Mouse (Mus musculus) urinary bladder, postnatal 36 days (tissue): Measurements from ENCODE around the gene Rab3ip.

Experiments used
- DNase-seq, 2 experiments: peaks; one replicate each; pipeline ENCODE4 v3.0.0; 2022; ENCODE audit warnings: low spot score in 2 of 2, mixed read lengths in 1 of 2

The Rab3ip gene

GRCm38 (mm10) chr10:116950009-116950769 lies at the start of gene Rab3ip:
Gene Rab3ip (minus strand): TSS chr10:116950769.
- DNase-seq, result peak; percentile 78 to 86

GRCm38 (mm10) chr10:116998716-116999455 lies 48.3 kb upstream of the Rab3ip start:
- DNase-seq, result no peak

DNA sequence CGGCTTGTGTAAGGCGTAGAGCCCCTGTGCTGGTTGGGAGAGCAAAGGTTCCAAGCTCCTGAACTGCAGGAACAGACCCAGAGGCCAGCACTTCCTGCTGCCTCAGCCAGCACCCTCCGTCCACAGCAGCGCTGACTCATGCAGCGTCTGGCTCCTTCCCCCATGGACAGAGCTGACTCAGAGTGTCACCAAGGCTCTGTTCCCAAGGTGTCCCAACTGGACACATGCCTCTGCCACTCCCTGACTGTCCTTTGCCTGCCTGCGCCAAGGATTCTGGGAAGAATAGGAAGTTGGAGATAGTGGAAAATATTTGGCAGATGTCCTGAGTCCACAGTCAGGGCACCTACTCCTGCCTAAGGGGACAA lies 45.6 kb upstream of the Rab3ip start:
- peak; percentile 66 to 78 for DNase-seq

- DNase-seq, result no peak
Observed at GRCm38 (mm10) chr10:116995584-116996235, 45.1 kb upstream of the Rab3ip start.

GRCm38 (mm10) chr10:116995162-116995561 lies 44.6 kb upstream of the Rab3ip start:
- no peak for DNase-seq

GRCm38 (mm10) chr10:116993971-116994370 lies 43.4 kb upstream of the Rab3ip start:
- no peak for DNase-seq

DNA sequence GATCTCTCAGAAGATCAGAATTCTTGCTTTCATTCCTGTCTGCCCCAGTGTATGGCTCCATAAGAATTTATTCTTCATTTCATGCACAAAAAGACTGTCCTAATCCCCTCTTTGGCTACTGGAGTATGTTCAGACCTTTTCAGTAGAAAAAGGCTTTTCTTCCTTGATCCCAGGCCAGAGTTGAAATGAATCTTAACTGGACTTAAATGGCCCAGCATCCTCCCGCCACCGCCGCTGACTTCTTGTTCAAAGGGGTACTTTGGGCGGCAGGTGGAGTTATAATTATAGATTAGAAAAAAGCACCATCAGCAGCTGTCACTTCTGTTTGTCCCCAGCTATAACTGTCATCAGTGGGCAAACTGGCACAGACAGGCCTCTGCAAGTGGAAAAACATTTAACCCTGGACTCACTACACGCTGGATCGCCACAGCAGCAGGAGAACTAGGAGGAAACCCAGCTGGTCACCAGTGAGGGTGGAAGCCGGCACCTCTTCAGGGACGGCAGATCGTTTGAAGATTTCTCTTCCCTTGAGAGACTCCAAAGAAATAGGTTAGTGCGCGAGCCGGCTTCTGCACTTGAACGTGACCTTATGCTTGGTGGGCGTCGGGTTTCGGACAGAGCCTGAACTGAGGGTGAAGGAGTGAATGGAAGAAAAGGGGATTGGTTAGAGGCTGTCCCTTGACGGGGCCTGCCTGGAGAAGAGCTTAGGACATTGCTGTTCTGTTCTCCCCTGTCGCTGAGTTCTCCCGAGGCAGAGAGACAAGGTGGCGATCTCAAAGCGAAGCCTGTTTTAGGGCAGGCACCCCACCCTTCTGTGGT lies 35.9 kb upstream of the Rab3ip start, which contains the start of gene Best3:
Gene Best3, plus strand, starts transcription at position 51 of the 819 bp plus-strand sequence.
- DNase-seq, result no peak

DNA sequence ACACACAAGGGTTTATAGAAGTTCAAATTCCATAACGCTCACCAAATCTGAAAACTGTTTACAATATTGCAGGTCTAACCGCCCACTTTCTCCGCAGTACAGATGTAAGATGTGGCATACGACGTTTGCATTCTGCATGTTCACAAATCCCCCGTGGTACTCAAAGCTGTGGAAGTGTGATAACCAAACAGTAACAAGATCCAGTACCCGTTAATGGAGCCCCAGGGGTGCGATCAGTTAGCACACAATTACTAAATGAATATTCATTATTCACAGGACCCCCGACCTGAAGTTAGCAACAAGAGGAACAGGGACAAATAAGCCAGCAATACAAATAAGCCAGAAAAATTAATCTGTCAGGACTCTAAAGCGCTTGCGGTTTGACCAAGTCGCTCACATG lies 34.3 kb upstream of the Rab3ip start:
- no peak for DNase-seq

DNA sequence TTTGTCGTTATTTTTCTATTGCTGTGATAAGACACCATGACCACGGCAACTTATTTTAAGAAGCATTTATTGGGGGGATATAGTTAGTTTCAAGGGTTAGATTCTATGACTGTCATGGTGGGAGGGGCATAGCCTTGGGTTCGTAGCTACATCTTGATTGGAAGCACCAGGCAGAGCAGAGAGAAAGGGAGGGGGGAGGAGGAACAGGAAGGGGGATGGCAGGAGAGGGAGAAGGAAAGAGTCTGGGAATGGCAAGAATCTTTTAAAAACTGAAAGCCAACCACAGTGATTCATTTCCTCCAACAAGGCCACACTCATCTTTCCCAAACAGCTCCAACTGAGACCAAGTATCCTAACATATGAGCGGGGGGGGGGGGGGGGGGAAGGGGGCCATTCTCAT lies 32.0 kb upstream of the Rab3ip start:
- no peak for DNase-seq

- DNase-seq, result no peak
Observed at GRCm38 (mm10) chr10:116980888-116981287, 30.3 kb upstream of the Rab3ip start.

- DNase-seq, result no peak
Observed at GRCm38 (mm10) chr10:116980273-116980672, 29.7 kb upstream of the Rab3ip start.

GRCm38 (mm10) chr10:116978841-116979240 lies 28.3 kb upstream of the Rab3ip start:
- DNase-seq, result no peak

DNA sequence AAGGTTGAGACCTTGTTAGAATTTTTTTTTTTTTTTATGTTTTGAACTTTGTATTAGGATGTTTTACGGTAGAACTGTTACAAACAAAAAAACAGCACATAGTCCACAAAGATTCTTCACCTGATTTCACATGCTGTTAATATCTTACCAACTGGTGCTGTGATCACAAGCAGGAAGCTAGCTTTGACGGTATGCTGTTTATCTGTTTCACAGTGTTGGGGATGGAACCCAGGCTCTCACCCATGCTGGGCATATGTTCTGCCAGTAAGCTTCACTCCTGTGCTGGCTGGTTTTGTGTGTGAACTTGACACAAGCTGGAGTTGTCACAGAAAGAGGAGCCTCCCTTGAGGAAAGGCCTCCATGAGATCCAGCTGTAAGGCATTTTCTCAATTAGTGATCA lies 27.3 kb upstream of the Rab3ip start:
- no peak for DNase-seq

GRCm38 (mm10) chr10:116977455-116977854 lies 26.9 kb upstream of the Rab3ip start:
- DNase-seq, result no peak

- no peak for DNase-seq
Observed at GRCm38 (mm10) chr10:116972509-116972908, 21.9 kb upstream of the Rab3ip start, which contains the start of gene Gm10271. Gene Gm10271 (minus strand): TSS chr10:116972609.

DNA sequence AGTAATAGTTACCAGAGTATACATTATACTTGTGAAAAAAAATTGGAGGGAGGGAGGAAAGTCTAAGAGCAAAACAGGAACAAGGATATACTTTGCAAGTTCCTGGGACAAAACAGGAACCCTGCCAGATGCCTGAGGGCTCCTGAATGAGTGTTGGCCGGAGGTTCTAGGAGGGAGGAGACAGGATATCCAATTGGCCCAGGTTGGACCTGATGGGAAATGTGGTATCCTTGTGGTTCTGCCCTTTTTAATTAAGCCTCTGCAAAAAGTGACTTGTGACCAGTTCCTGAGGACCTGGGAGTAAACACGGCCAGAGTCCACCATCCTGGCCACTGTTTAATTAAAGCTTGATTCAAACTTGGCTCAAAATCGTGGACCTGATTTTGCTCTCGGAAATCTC lies 18.2 kb upstream of the Rab3ip start:
- no peak for DNase-seq

- DNase-seq, result no peak
Observed at GRCm38 (mm10) chr10:116966065-116966464, 15.5 kb upstream of the Rab3ip start.

- no peak for DNase-seq
Observed at GRCm38 (mm10) chr10:116965297-116965696, 14.7 kb upstream of the Rab3ip start.

DNA sequence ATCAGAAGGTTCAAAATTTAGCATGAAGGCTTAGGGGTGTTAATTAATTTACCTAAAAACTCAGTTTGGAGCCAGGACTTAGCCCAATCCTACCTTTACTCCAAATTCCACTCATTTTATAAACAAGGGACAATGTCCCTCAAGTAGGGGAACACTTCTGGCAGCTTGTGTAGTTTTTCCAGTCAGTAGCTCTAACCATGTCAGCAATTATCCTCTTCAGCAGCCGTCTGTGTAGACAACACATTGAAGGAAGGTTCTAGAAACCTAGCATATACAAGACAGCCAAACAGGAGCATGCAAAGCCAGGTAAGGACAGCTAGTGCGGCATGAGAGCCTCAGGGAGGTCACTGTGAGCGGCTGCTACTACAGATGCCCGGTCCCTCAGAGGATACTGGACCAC lies 14.0 kb upstream of the Rab3ip start:
- DNase-seq, result no peak

- DNase-seq, result no peak
Observed at GRCm38 (mm10) chr10:116964084-116964483, 13.5 kb upstream of the Rab3ip start.

DNA sequence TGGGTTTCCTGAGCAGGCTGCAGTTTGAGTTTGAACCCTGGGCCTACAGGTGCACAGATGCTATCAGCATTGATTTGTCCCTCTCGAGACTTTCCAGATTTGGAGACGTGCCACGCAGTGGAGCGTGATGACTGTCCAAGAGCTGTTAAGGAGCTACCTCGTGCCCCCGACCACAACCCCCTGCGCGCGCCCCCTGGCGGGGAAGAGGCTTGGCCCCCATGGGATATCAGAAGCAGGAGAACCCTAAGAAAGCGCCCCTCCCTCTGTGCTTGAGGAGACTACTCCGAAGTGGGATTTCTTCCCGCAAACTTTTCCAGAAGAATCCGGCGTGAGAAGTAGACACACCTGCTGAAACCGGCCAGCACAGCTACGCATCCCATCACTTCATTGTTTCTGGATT lies 12.2 kb upstream of the Rab3ip start:
- DNase-seq, result no peak

DNA sequence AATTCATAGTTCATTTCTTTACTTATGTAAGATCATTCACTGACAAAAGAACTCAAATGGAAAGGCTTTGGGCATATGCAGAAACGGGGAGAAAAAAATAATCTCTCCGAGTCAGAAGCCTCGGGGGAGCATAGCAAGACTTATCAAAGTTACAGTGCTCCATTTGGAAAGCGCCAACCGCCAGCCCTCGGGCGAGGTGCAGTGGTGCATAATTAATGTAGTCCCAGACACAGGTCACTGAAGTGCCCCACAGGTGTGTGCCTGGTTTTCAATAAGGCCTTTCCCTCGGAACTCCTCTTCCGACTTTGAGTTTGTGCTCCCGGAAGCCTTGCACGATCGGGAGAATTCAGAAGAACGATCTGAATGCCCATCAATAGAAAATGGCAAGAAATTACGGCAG lies 11.6 kb upstream of the Rab3ip start:
- no peak for DNase-seq
